Mouse (Mus musculus): Measurements from ENCODE around the gene 1700056E22Rik.

GRCm38 (mm10) chr1:183991921-183992320 is 42.2 kb downstream of the 1700056E22Rik start:
- TF ChIP-seq CTCF (IDR thresholded peaks at IDR 0.05; ENCODE audit: insufficient read depth, low read length) (no peak), POLR2A (IDR thresholded peaks at IDR 0.05; ENCODE audit: borderline replicate concordance, extremely low read depth, low read depth, low read length) (no peak)

Measured in lung, adult 2 months (tissue).